Mouse (Mus musculus) ES-Bruce4 (cell line): Measurements from ENCODE around the gene Mitf. TPM values are rescaled to one million over a fixed set of nuclear protein-coding genes. Genes with fewer than 3 reads are reported as not detected.

Source experiments
- H3K27ac ChIP-seq: 2 replicates; pipeline ENCODE4 v1.5.1; 2012; ENCODE audit warnings: low read length, inconsistent platforms; ENCODE audit not compliant: insufficient read depth
- H3K27me3 ChIP-seq: 2 replicates; pipeline ENCODE4 v1.6.1; 2012; ENCODE audit warnings: mild to moderate bottlenecking, low read length, inconsistent platforms; ENCODE audit not compliant: control insufficient read depth, poor library complexity, insufficient read depth, severe bottlenecking
- H3K36me3 ChIP-seq: 2 replicates; pipeline ENCODE4 v1.6.1; 2012; ENCODE audit warnings: inconsistent platforms, mild to moderate bottlenecking, low read length, moderate library complexity; ENCODE audit not compliant: control insufficient read depth, poor library complexity, insufficient read depth, severe bottlenecking
- H3K4me1 ChIP-seq: one replicate; pipeline ENCODE4 v1.8.1; 2011; ENCODE audit warnings: low read length; ENCODE audit not compliant: control insufficient read depth, insufficient read depth
- H3K4me3 ChIP-seq: 2 replicates; pipeline ENCODE4 v1.5.1; 2011; ENCODE audit warnings: low read depth, mild to moderate bottlenecking, low read length
- H3K9ac ChIP-seq: 2 replicates; pipeline ENCODE4 v1.6.1; 2012; ENCODE audit warnings: low read depth, mild to moderate bottlenecking, inconsistent platforms; ENCODE audit not compliant: poor library complexity, severe bottlenecking
- H3K9me3 ChIP-seq: replicated peaks from 2 replicates; pipeline ENCODE4 v1.6.1; 2012; ENCODE audit warnings: mild to moderate bottlenecking, low read length, inconsistent platforms; ENCODE audit not compliant: control insufficient read depth, poor library complexity, insufficient read depth, severe bottlenecking
- CTCF ChIP-seq: IDR thresholded peaks from one replicate; pipeline ENCODE4 v1.8.1; 2011; ENCODE audit warnings: low read depth, low read length
- EP300 ChIP-seq: IDR thresholded peaks from 2 replicates; pipeline ENCODE4 v1.6.1; 2011; ENCODE audit warnings: low read depth, low read length; ENCODE audit not compliant: insufficient read depth
- POLR2A ChIP-seq: IDR thresholded peaks from one replicate; pipeline ENCODE4 v1.8.1; 2011; ENCODE audit warnings: low read length; ENCODE audit not compliant: insufficient read depth
- polyA plus RNA-seq: library from polyadenylated mRNA; stranded (reverse); fragments of >200 nt; gene quantifications from 2 replicates; pipeline ENCODE4 v1.2.4, GENCODE M21; 2011; ENCODE audit warnings: low read depth; ENCODE audit not compliant: missing spikeins, insufficient read depth, insufficient read length

The Mitf gene
- polyA plus RNA-seq, 1 experiment, result 2.3 TPM

GRCm38 (mm10) chr6:97937897-97938614 lies 131.2 kb downstream of the Mitf start:
- Histone ChIP-seq H3K4me3 (no peak overlapping the region), H3K27me3 (no peaks in the 10 kb centered on the region), H3K9me3 (no peaks in the 10 kb centered on the region), H3K36me3 (no peaks in the 10 kb centered on the region), H3K9ac (no peak overlapping the region), H3K27ac (no peak overlapping the region), H3K4me1 (no peaks in the 10 kb centered on the region)
- no peak for TF ChIP-seq CTCF
- no peak for TF ChIP-seq EP300
- TF ChIP-seq POLR2A, result no peak

- H3K36me3 ChIP-seq, result no peaks in the 10 kb centered on the region
- no peak overlapping the region for H3K9ac ChIP-seq
- H3K27ac ChIP-seq, result no peak overlapping the region
- no peak overlapping the region for H3K4me3 ChIP-seq
- no peaks in the 10 kb centered on the region for H3K9me3 ChIP-seq
- no peaks in the 10 kb centered on the region for H3K27me3 ChIP-seq
- H3K4me1 ChIP-seq, result no peaks in the 10 kb centered on the region
- no peak for TF ChIP-seq EP300
- no peak for TF ChIP-seq CTCF
- TF ChIP-seq POLR2A, result no peak
Observed at GRCm38 (mm10) chr6:97940916-97941315, 134.1 kb downstream of the Mitf start.

GRCm38 (mm10) chr6:97950033-97950881 lies 143.4 kb downstream of the Mitf start:
- Histone ChIP-seq H3K9me3 (no peaks in the 10 kb centered on the region), H3K27me3 (no peaks in the 10 kb centered on the region), H3K27ac (no peak overlapping the region), H3K36me3 (no peaks in the 10 kb centered on the region), H3K4me1 (peaks cover 2% of the 10 kb centered on the region), H3K9ac (no peak overlapping the region), H3K4me3 (no peak overlapping the region)
- TF ChIP-seq POLR2A, result no peak
- no peak for TF ChIP-seq EP300
- TF ChIP-seq CTCF, result no peak

GRCm38 (mm10) chr6:97950882-97951245 lies 144.0 kb downstream of the Mitf start:
- Histone ChIP-seq H3K36me3 (no peaks in the 10 kb centered on the region), H3K4me1 (peaks cover 2% of the 10 kb centered on the region), H3K27me3 (no peaks in the 10 kb centered on the region), H3K4me3 (no peak overlapping the region), H3K9me3 (no peaks in the 10 kb centered on the region), H3K9ac (no peak overlapping the region), H3K27ac (no peak overlapping the region)
- TF ChIP-seq EP300 (no peak), CTCF (no peak), POLR2A (no peak)

- no peak overlapping the region for H3K4me3 ChIP-seq
Observed at GRCm38 (mm10) chr6:97951711-97952110, 144.9 kb downstream of the Mitf start.

GRCm38 (mm10) chr6:97952845-97953244 lies 146.0 kb downstream of the Mitf start:
- TF ChIP-seq EP300 (no peak), CTCF (no peak), POLR2A (no peak)
- Histone ChIP-seq H3K27ac (no peak overlapping the region), H3K27me3 (no peaks in the 10 kb centered on the region), H3K4me3 (no peak overlapping the region), H3K4me1 (peaks cover 2% of the 10 kb centered on the region), H3K9ac (no peak overlapping the region), H3K36me3 (no peaks in the 10 kb centered on the region), H3K9me3 (no peaks in the 10 kb centered on the region)

More at GRCm38 (mm10) chr6:97951711-97952110, 144.9 kb downstream of the Mitf start:
- 0 out of 2 replicates have a peak, but pooled peaks have one; percentile 59 for TF ChIP-seq EP300
- TF ChIP-seq POLR2A, result no peak
- TF ChIP-seq CTCF, result no peak
- Histone ChIP-seq H3K9ac (no peak overlapping the region), H3K9me3 (no peaks in the 10 kb centered on the region), H3K27ac (peak overlapping the region; percentile 95), H3K27me3 (no peaks in the 10 kb centered on the region), H3K4me1 (peaks cover 2% of the 10 kb centered on the region), H3K36me3 (no peaks in the 10 kb centered on the region)
